Mouse (Mus musculus): ENCODE data around the gene Thy1.

GRCm38 (mm10) chr9:44033317-44033716 is 9.9 kb upstream of the Thy1 start:
- TF ChIP-seq POLR2A (IDR thresholded peaks at IDR 0.05; ENCODE audit: extremely low read depth, insufficient read depth, low read length) (no peak), CTCF (IDR thresholded peaks at IDR 0.05; ENCODE audit: low read depth, low read length) (no peak)
